Mouse (Mus musculus) C2C12 (cell line): Measurements from ENCODE around the gene Dtd2.

Experiments
- CTCF ChIP-seq: IDR thresholded peaks from one replicate; pipeline ENCODE4 v1.5.1; 2011; ENCODE audit not compliant: control insufficient read depth, insufficient read depth, insufficient read length
- MYOD1 ChIP-seq: IDR thresholded peaks from one replicate; pipeline ENCODE4 v1.6.1; 2011; ENCODE audit warnings: low read depth; ENCODE audit not compliant: control insufficient read depth, insufficient read length

GRCm38 (mm10) chr12:51972269-51973065 lies 33.8 kb downstream of the Dtd2 start:
- TF ChIP-seq CTCF = no peak
- TF ChIP-seq MYOD1 = no peak
